Mouse (Mus musculus) G1E (cell line): ENCODE measurements at regions not wholly inside any gene's neighbourhood (a gene's known extent, or its start where the extent isn't known, plus 50 kb on each side); places are given as distances from the start of the nearest gene placed in this dataset.
"Not testable (repeated sequence)": the region's sequence is repeated elsewhere in the genome, so short reads cannot be mapped to it uniquely, and the experiment has no call there.

Source experiments
- ATAC-seq: 2 replicates; pipeline ENCODE4 v1.8.0; 2016; ENCODE audit warnings: mild to moderate bottlenecking; ENCODE audit not compliant: insufficient number of reproducible peaks, poor library complexity, low FRiP score, severe bottlenecking; ENCODE audit errors: extremely low read depth
- DNase-seq: peaks from one replicate; pipeline ENCODE4 v3.0.0; 2012; ENCODE audit warnings: low spot score
- H3K27me3 ChIP-seq: 2 replicates; pipeline ENCODE4 v1.6.1; 2012; ENCODE audit warnings: mild to moderate bottlenecking, low read length, inconsistent platforms; ENCODE audit not compliant: insufficient read depth
- H3K36me3 ChIP-seq: replicated peaks from 2 replicates; pipeline ENCODE3; 2012; ENCODE audit warnings: mild to moderate bottlenecking, inconsistent platforms
- H3K4me1 ChIP-seq: 2 replicates; pipeline ENCODE4 v1.6.1; 2012; ENCODE audit warnings: low read depth, low read length, inconsistent platforms, mixed read lengths; ENCODE audit not compliant: insufficient read depth
- H3K4me3 ChIP-seq: 2 replicates; pipeline ENCODE4 v1.5.1; 2012; ENCODE audit warnings: low read depth, mild to moderate bottlenecking, inconsistent platforms, low read length, moderate library complexity, mixed read lengths
- H3K9me3 ChIP-seq: replicated peaks from 2 replicates; pipeline ENCODE4 v1.6.1; 2012; ENCODE audit warnings: inconsistent platforms
- CTCF ChIP-seq: IDR thresholded peaks from 2 replicates; pipeline ENCODE4 v1.5.1; 2012; ENCODE audit warnings: low read depth, low read length, inconsistent platforms, mixed read lengths
- GATA1 ChIP-seq: IDR thresholded peaks from 2 replicates; pipeline ENCODE4 v1.6.1; 2012; ENCODE audit warnings: borderline replicate concordance, low read length, inconsistent platforms, mixed read lengths
- GATA2 ChIP-seq: IDR thresholded peaks from 2 replicates; pipeline ENCODE4 v1.6.1; 2012; ENCODE audit warnings: low read depth, low read length, inconsistent platforms, borderline replicate concordance
- POLR2AphosphoS5 ChIP-seq: IDR thresholded peaks from 2 replicates; pipeline ENCODE4 v1.6.1; 2012; ENCODE audit warnings: low read depth, low read length, inconsistent platforms; ENCODE audit not compliant: insufficient replicate concordance
- TAL1 ChIP-seq: conservative IDR thresholded peaks from 2 replicates; pipeline ENCODE4 v1.6.1; 2012; ENCODE audit warnings: low read depth, low read length, inconsistent platforms, mixed read lengths

GRCm38 (mm10) chr4:110094541-110094940 is 116.7 kb downstream of the Dmrta2 start:
- Histone ChIP-seq H3K9me3 (peaks cover 43% of the 10 kb centered on the region), H3K27me3 (no peaks in the 10 kb centered on the region), H3K36me3 (no peaks in the 10 kb centered on the region), H3K4me1 (no peaks in the 10 kb centered on the region), H3K4me3 (no peak overlapping the region)
- no peak for DNase-seq
- ATAC-seq: no peak
- TF ChIP-seq POLR2AphosphoS5 (no peak), GATA1 (no peak), CTCF (no peak), GATA2 (no peak), TAL1 (no peak)

DNA sequence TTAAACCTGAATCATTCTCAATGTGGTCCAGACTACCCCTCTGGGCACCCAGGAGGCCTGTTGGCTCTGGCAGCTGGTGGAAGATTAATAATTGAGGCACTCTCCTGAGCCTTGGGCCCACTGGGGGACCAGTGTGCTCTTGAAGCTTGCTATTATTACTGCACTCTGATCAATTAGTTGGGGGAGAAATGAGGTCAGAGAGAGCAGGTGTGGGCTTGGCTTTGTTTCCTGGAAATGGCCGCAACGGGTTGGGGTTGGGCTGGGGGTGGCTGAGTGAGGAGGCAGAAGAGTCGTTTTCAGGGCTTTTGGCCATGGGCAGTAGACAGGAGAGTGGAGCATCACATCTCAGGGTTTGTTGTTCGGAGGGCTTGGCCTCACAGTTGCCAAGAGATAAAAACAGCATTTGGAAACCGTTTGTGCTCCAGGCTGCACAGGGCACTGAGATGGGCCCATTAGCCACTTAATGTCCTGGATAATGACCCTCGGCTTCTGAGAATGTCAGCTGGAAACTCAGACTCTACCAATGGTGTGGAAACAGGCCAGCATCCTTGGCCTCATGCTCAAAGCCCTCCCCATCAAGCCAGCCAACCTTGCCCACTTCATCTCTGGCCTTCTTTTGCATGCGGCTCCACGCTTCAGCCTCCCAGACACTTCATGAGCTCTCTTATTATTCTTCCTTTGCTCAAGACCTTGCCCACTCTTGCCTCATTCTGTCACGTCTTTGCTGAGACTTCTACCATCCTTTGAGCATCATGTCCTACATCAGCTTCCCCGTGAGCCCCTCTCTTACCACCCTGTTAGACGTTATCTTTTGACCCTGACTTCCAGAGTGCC is 118.1 kb downstream of the Dmrta2 start:
- ATAC-seq (no peak), DNase-seq (no peak)
- Histone ChIP-seq H3K4me1 (no peaks in the 10 kb centered on the region), H3K9me3 (peaks cover 43% of the 10 kb centered on the region), H3K36me3 (no peaks in the 10 kb centered on the region), H3K4me3 (no peak overlapping the region), H3K27me3 (no peaks in the 10 kb centered on the region)
- TF ChIP-seq GATA2: no peak
- no peak for TF ChIP-seq CTCF
- no peak for TF ChIP-seq GATA1
- TF ChIP-seq TAL1: no peak
- TF ChIP-seq POLR2AphosphoS5: no peak

GRCm38 (mm10) chr4:110104119-110104518 is 126.3 kb downstream of the Dmrta2 start:
- ATAC-seq, H3K27me3 ChIP-seq, DNase-seq: not testable (repeated sequence)

GRCm38 (mm10) chr4:110106620-110107243 is 128.9 kb downstream of the Dmrta2 start:
- Histone ChIP-seq H3K4me3 (no peak overlapping the region), H3K27me3 (no peaks in the 10 kb centered on the region), H3K9me3 (peaks cover 56% of the 10 kb centered on the region), H3K36me3 (no peaks in the 10 kb centered on the region), H3K4me1 (no peaks in the 10 kb centered on the region)
- TF ChIP-seq CTCF: no peak
- TF ChIP-seq GATA1: no peak
- TF ChIP-seq TAL1: no peak
- TF ChIP-seq GATA2: no peak
- no peak for TF ChIP-seq POLR2AphosphoS5
- ATAC-seq: no peak
- DNase-seq: no peak

More at GRCm38 (mm10) chr4:110104119-110104518, 126.3 kb downstream of the Dmrta2 start:
- peaks cover 36% of the 10 kb centered on the region for H3K9me3 ChIP-seq
- not testable (repeated sequence) for H3K4me1 ChIP-seq, H3K36me3 ChIP-seq, H3K4me3 ChIP-seq

- Histone ChIP-seq H3K4me3 (no peak overlapping the region), H3K4me1 (no peaks in the 10 kb centered on the region), H3K27me3 (no peaks in the 10 kb centered on the region), H3K36me3 (no peaks in the 10 kb centered on the region), H3K9me3 (peaks cover 43% of the 10 kb centered on the region)
- TF ChIP-seq CTCF (no peak), TAL1 (no peak), GATA1 (no peak), POLR2AphosphoS5 (no peak), GATA2 (no peak)
- ATAC-seq (no peak), DNase-seq (no peak)
These were observed 141.6 kb downstream of the Dmrta2 start for GRCm38 (mm10) chr4:110119438-110119837.

DNA sequence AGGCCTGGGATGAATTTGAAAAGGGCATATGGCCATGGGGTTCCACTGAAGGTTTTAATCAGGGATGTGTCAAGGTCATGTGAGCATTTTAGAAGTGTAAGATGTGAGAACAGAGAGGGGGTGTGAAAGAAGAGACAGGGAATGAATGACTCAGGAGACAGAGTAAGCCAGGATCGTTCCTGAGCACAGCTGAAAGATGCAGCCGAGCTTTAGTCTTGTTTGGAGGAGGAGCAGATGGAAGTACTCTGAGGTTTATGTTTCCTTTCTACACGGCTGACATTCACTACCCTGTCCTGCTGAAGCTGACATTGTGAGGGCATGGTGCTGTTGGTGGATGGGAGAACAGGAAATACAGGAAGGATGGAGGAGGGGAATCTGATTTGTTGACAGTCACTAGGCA is 142.0 kb downstream of the Dmrta2 start:
- Histone ChIP-seq H3K36me3 (no peaks in the 10 kb centered on the region), H3K4me3 (no peak overlapping the region), H3K27me3 (no peaks in the 10 kb centered on the region), H3K4me1 (no peaks in the 10 kb centered on the region), H3K9me3 (peaks cover 44% of the 10 kb centered on the region)
- TF ChIP-seq TAL1 (no peak), CTCF (no peak), GATA1 (no peak), POLR2AphosphoS5 (no peak), GATA2 (no peak)
- ATAC-seq (no peak), DNase-seq (no peak)

GRCm38 (mm10) chr4:110120761-110121160 is 142.9 kb downstream of the Dmrta2 start:
- Histone ChIP-seq H3K9me3 (peaks cover 52% of the 10 kb centered on the region), H3K36me3 (no peaks in the 10 kb centered on the region), H3K4me3 (no peak overlapping the region), H3K27me3 (no peaks in the 10 kb centered on the region), H3K4me1 (no peaks in the 10 kb centered on the region)
- TF ChIP-seq GATA1 (no peak), POLR2AphosphoS5 (no peak), CTCF (no peak), TAL1 (no peak)
- no peak for DNase-seq
- no peak for ATAC-seq
